Mouse (Mus musculus) embryonic facial prominence, embryonic 13.5 days (tissue): ENCODE measurements around the gene Tob2. TPM values are rescaled to one million over a fixed set of nuclear protein-coding genes. Genes with fewer than 3 reads are reported as not detected.

ENCODE experiments used
- ATAC-seq: fragments of 200-750 bp; cut with Nextera tagmentation; 2 replicates; pipeline ENCODE4 v1.8.0; 2017; ENCODE audit warnings: low read depth; ENCODE audit not compliant: insufficient number of reproducible peaks, insufficient read depth, low FRiP score, low TSS enrichment
- H3K27ac ChIP-seq: fragments of 300-500 bp; sonication (generic); 2 replicates; pipeline ENCODE4 v1.5.1; 2015; ENCODE audit warnings: moderate library complexity, mild to moderate bottlenecking, inconsistent platforms
- H3K27me3 ChIP-seq: fragments of 300-500 bp; sonication (generic); 2 replicates; pipeline ENCODE4 v1.6.1; 2015; ENCODE audit warnings: mild to moderate bottlenecking, inconsistent platforms
- H3K36me3 ChIP-seq: fragments of 300-500 bp; sonication (generic); 2 replicates; pipeline ENCODE4 v1.6.1; 2015; ENCODE audit warnings: mild to moderate bottlenecking, inconsistent platforms
- H3K4me1 ChIP-seq: fragments of 300-500 bp; sonication (generic); 2 replicates; pipeline ENCODE4 v1.6.1; 2015; ENCODE audit warnings: inconsistent platforms
- H3K4me2 ChIP-seq: fragments of 300-500 bp; sonication (generic); 2 replicates; pipeline ENCODE4 v1.6.1; 2015; ENCODE audit warnings: moderate library complexity, mild to moderate bottlenecking, inconsistent platforms
- H3K4me3 ChIP-seq: fragments of 300-500 bp; sonication (generic); 2 replicates; pipeline ENCODE4 v1.5.1; 2015; ENCODE audit warnings: mild to moderate bottlenecking, inconsistent platforms
- H3K9ac ChIP-seq: fragments of 300-500 bp; sonication (generic); 2 replicates; pipeline ENCODE4 v1.6.1; 2015; ENCODE audit warnings: mild to moderate bottlenecking, inconsistent platforms
- H3K9me3 ChIP-seq: fragments of 300-500 bp; sonication (generic); 2 replicates; pipeline ENCODE4 v1.6.1; 2016; ENCODE audit warnings: inconsistent platforms
- WGBS: fragments of 180-500 bp; shearing (Covaris S2); methylation state at CpG from one replicate; pipeline ENCODE4 v1.1.7; 2015; ENCODE audit warnings: mixed read lengths; 5-methylcytosine and 5-hydroxymethylcytosine counted together
- polyA plus RNA-seq: library from polyadenylated mRNA; unstranded; fragments of >200 nt; fragmentation: Nextera tagmentation; extraction: Ambion mirVana; gene quantifications from 2 replicates; pipeline ENCODE4 v1.2.1, GENCODE M21; 2015

Tob2 gene
- polyA plus RNA-seq, 1 experiment from 2014 or later: 25.6 TPM

DNA sequence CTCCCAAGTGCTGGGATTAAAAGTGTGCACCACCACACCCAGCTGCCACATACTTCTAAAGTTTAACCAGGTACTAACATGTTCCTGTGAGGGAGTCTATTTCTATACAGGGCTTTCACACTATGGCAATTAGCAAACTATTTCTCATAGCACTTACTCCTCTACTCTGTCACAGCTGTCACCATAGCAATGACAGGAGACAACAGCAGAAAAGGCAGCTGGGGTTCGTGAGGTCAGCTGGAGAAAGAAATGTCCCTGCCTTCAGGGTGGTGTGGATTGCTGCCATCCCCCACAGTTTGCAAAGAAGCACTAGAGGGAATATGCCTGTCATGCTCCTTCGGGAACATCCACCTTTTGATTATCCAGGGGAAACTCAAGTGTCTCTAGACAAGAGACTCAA lies 49.8 kb downstream of the Tob2 start:
- H3K27me3 ChIP-seq: no peaks in the 10 kb centered on the region

DNA sequence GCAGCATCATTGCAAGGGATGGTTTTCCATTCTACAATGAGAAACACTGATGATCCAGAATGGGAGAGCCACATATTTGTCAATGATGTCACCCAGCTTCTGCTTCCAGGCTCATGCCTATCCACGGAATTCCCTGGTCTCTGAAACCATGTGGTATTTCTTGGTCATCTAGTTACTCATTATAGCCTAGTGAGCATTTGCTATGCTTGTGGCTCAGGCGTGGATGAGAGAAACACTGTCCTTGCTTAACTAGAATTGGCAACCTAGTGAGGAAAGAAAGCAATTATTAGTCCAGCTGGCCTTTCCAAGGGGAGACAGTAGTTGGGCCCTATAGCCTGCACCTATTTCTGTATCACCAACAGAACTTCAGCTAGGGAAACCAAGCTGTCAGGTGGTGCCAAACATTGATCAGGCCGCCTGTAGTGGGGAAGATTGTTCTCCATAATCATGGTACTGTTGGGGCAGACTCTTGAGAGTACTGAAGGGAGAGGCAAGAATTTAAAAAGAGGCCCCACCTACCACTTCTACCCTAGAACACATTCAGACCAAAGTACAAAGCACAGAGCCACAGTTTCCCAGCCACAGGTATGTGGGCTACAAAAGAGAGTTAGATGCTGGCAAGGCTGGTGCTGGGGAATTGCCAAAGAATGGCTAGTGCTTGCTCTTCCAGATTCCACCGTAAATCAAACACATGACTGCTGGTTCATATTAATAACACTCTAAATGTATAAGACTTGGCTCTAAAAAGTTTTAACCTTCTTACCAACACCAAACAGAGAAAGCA lies 51.8 kb downstream of the Tob2 start:
- peaks cover 71% of the 10 kb centered on the region for H3K4me1 ChIP-seq
- H3K4me2 ChIP-seq: no peak overlapping the region
- H3K27me3 ChIP-seq: no peaks in the 10 kb centered on the region
- no peak for ATAC-seq
- H3K27ac ChIP-seq: no peak overlapping the region
- H3K9me3 ChIP-seq: no peaks in the 10 kb centered on the region
- H3K36me3 ChIP-seq: no peaks in the 10 kb centered on the region
- 74% methylated on average over 4 of the region's 4 CpGs for WGBS
- H3K4me3 ChIP-seq: no peak overlapping the region
- H3K9ac ChIP-seq: no peak overlapping the region

More for the DNA sequence above, 49.8 kb downstream of the Tob2 start:
- H3K4me3 ChIP-seq: no peak overlapping the region
- H3K27ac ChIP-seq: peak overlapping the region; percentile 95; the same call in 1 of the 2 replicates
- peaks cover 69% of the 10 kb centered on the region for H3K4me1 ChIP-seq
- no peaks in the 10 kb centered on the region for H3K9me3 ChIP-seq
- no peaks in the 10 kb centered on the region for H3K36me3 ChIP-seq
- H3K9ac ChIP-seq: peak overlapping the region; percentile 21; the same call in 1 of the 2 replicates
- no peak overlapping the region for H3K4me2 ChIP-seq
- no peak for ATAC-seq
- WGBS: 50% methylated on average over 2 of the region's 2 CpGs

DNA sequence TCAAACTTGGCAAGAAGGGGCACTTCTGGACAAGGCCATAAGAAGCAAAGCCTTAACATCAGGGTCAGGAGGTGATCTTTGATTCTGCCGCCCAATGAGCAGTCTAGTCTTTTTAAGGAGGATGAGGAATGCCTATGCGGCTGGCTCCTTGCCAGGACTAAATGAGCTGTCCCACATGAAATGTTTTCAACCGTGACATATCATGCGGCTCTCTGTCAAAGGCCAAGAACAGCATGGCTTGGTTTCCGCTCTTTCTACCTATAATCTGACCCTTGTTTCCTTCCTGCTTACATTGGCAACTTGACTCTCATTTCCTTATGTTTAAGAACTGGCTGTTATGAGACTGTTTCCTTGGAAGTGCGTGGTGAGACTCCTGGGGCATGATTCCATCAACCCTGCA lies 53.0 kb downstream of the Tob2 start:
- Histone ChIP-seq H3K4me3 (no peak overlapping the region), H3K4me2 (0 out of 2 replicates have a peak overlapping the region, but pooled peaks have one; percentile 11), H3K27me3 (no peaks in the 10 kb centered on the region), H3K36me3 (no peaks in the 10 kb centered on the region), H3K9ac (no peak overlapping the region), H3K27ac (peak overlapping the region; percentile 51), H3K4me1 (peaks cover 70% of the 10 kb centered on the region), H3K9me3 (no peaks in the 10 kb centered on the region)
- ATAC-seq: no peak
- 33% methylated on average over 6 of the region's 6 CpGs for WGBS

DNA sequence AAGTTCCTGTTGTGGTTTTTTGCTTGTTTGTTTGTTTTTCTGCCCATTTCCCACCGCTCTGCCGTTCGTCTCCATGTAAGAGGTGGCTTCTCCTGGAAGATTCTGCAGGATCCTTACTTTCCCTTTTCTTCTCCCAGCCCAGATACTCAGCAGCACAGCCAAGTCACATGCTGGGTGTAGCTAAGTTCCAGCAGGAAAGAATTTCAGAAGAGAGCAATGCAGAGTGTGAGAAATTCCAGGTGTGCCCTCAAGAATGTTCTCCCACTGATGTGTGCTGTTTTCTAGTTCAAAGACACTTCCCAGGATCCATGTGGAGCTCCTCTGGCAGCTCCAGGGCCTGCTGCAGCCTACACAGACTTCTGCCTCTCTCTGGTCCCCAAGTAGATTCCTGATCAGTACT lies 53.7 kb downstream of the Tob2 start:
- Histone ChIP-seq H3K27me3 (no peaks in the 10 kb centered on the region), H3K36me3 (no peaks in the 10 kb centered on the region), H3K4me2 (no peak overlapping the region), H3K9ac (no peak overlapping the region), H3K9me3 (no peaks in the 10 kb centered on the region), H3K27ac (peak overlapping the region; percentile 51; the same call in 1 of the 2 replicates), H3K4me1 (peaks cover 67% of the 10 kb centered on the region), H3K4me3 (no peak overlapping the region)
- ATAC-seq: no peak
- 76% methylated on average over 3 of the region's 3 CpGs for WGBS

DNA sequence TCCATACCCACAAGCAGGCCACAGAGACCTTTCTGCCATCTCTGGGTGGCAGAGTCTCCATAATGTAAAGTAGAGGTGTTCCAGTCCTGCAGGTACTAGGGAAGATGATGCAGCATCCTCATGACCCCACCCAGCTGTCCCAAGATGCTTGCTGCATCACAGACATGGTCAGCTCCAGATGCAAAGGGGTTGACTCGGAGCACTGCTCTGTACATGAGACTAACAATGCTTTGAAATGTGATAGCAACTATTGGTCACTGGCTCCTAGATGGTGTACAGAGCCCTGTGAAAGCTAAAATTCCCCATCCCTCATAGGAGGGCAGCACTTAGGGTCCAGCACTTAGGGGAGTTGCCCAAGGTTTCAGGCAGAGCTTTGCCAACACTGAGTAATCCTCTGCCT lies 54.4 kb downstream of the Tob2 start:
- Histone ChIP-seq H3K9ac (no peak overlapping the region), H3K4me2 (peak overlapping the region; percentile 68; the same call in 1 of the 2 replicates), H3K27me3 (no peaks in the 10 kb centered on the region), H3K36me3 (no peaks in the 10 kb centered on the region), H3K4me3 (no peak overlapping the region), H3K4me1 (peaks cover 60% of the 10 kb centered on the region), H3K27ac (0 out of 2 replicates have a peak overlapping the region, but pooled peaks have one; percentile 51), H3K9me3 (no peaks in the 10 kb centered on the region)
- ATAC-seq: no peak
- 43% methylated on average over 1 of the region's 1 CpGs for WGBS

DNA sequence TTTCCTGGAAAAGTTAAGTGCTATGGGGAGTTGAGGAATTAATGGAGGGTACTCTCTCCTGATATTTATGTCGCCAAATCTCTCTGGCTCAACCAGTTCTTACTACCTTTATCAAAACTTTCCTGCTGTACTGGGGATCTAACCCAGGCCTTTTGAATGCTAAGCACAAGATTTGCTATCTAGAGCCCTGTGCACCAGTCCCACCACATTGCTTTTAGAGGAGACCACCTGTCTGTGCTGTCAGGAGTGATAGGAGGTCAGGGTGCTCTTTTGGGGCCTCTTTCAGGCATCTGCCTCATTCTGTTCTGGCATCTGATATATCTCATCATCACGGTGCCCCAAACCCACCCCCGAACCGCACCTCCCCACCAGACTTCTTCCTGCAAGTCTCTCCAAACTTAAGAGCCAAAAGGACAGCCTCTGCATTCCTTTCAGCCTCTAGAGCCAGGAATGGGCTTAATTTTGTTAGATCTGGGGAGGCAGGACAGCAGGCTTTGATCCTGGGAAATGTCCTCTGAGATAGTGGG lies 55.1 kb downstream of the Tob2 start:
- Histone ChIP-seq H3K36me3 (no peaks in the 10 kb centered on the region), H3K4me3 (peak overlapping the region; percentile 40), H3K4me1 (peaks cover 53% of the 10 kb centered on the region), H3K27ac (no peak overlapping the region), H3K9me3 (no peaks in the 10 kb centered on the region), H3K9ac (peak overlapping the region; percentile 67; the same call in 1 of the 2 replicates), H3K27me3 (no peaks in the 10 kb centered on the region), H3K4me2 (peak overlapping the region; percentile 68)
- ATAC-seq: no peak
- WGBS: 50% methylated on average over 4 of the region's 4 CpGs

DNA sequence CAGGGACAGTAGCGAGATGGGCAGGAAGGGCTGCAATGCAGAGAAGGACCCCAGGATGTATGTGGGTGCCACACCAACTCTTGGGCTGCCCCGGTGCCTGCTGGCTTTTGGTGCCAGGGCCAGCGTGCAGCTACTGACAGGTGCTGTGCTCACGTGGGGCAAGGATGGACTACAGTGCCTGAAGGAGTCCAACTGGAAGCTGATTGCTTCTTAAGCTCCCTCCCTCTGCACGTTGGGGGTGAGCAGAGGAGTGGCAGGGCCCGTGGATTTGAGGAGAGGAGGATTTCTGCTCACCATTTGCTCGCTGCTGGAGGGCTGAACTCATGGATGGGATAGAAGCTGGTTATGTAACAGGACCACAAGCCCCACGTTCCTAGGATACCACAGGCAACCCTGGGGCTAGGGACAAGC lies 55.6 kb downstream of the Tob2 start:
- no peaks in the 10 kb centered on the region for H3K9me3 ChIP-seq
- H3K27me3 ChIP-seq: no peaks in the 10 kb centered on the region
- peak overlapping the region; percentile 68 for H3K4me2 ChIP-seq
- H3K4me3 ChIP-seq: peak overlapping the region; percentile 40
- peak overlapping the region; percentile 81 for H3K27ac ChIP-seq
- H3K4me1 ChIP-seq: peaks cover 51% of the 10 kb centered on the region
- 0 out of 2 replicates have a peak, but pooled peaks have one; percentile 1 for ATAC-seq
- peaks cover 1% of the 10 kb centered on the region; the same call in 1 of the 2 replicates for H3K36me3 ChIP-seq
- H3K9ac ChIP-seq: peak overlapping the region; percentile 67
- 11% methylated on average over 8 of the region's 8 CpGs for WGBS

DNA sequence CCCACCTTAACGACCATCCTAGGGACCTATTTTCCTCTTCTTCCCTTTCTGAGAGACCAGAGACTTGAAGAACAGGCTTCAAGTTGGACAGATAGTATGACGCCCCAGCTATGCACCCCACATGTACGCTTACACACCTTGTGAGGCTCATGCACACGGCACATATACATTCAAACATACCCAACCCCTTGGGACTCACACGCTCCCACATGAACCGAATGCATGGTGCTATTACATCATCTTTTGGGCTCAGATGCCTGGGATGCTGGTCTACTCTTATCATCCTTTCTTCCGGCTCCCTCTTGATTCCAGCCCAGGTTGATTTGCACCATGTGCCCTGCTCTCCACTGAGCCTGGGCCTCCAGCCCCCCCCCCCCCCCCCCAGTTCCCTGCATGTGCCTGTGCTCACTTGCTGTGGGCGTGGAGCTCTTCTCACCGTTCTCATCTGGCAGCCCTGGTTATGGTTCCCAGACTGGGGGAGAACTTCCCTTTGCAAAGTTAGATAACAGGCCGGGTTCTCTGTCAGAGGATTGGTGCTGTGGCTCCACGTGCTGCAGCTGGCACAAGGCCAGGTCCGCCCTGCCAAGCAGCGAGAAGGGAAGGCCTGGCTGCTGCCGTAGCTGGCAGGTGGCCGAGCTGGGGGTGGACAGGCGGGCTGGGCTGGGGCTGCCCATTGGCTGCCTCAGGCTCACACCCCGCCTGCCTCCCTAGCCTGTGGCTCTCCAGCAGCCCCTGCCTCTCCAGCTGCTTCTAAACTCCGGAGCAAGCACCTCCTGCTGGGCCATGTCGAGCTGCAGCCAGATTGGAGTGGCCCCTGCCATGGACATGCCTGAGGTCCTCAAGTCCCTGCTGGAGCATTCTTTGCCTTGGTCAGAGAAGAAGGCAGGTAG lies 56.4 kb downstream of the Tob2 start, which contains the start of gene Tef:
Gene Tef, plus strand, starts transcription at position 421 of the 890 bp plus-strand sequence.
- H3K27ac ChIP-seq: peak within 1 kb of the TSS; percentile 81
- no peaks in the 10 kb centered on the region for H3K9me3 ChIP-seq
- peak within 1 kb of the TSS; percentile 68 for H3K4me2 ChIP-seq
- H3K27me3 ChIP-seq: no peaks in the 10 kb centered on the region
- WGBS: 22% methylated on average over 19 of the region's 19 CpGs
- H3K4me1 ChIP-seq: peaks cover 51% of the 10 kb centered on the region
- peak; percentile 94 for ATAC-seq
- peak within 1 kb of the TSS; percentile 40 for H3K4me3 ChIP-seq
- peaks cover 5% of the 10 kb centered on the region; the same call in 1 of the 2 replicates for H3K36me3 ChIP-seq
- H3K9ac ChIP-seq: peak within 1 kb of the TSS; percentile 67

DNA sequence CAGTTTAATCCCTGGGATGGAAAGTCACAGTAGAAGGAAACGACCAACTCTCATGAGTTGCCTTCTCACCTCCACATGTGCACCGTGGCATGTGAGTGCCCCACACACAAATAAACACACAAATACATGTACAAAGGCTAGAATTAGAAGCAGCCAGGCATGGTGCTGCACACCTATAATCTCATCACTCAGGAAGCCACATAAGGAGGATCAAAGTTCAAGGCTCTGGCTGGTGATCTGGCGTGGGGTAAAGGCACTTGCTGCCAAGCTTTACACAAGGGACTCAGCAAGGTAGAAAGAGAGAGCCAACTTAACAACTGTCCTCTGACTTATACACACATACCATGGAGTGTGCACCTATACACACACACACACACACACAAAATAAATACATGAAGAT lies 58.2 kb downstream of the Tob2 start:
- Histone ChIP-seq H3K27me3 (no peaks in the 10 kb centered on the region), H3K4me2 (no peak overlapping the region), H3K36me3 (peaks cover 10% of the 10 kb centered on the region), H3K9ac (no peak overlapping the region), H3K27ac (no peak overlapping the region), H3K4me3 (no peak overlapping the region), H3K9me3 (no peaks in the 10 kb centered on the region), H3K4me1 (peaks cover 36% of the 10 kb centered on the region)
- 74% methylated on average over 3 of the region's 3 CpGs for WGBS
- no peak for ATAC-seq

DNA sequence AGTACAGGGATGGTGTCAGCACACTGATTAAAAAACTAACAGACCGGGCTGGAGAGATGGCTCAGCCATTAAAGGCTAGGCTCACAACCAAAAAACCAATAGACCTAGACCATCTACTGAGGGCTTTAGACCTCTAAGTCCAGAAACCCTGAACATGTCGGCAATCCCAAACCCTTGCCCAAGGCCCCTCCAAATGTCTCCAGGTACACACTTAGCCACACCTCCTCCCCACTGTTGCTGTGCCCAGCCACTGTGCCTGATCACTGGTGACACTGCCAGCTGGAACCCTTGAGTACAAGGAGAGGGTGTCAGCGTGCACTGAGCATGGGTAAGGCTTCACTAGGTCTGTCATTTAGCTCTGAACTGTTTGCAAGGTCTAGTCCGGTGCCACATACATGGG lies 60.2 kb downstream of the Tob2 start:
- Histone ChIP-seq H3K9ac (no peak overlapping the region), H3K36me3 (peaks cover 29% of the 10 kb centered on the region), H3K4me1 (peaks cover 17% of the 10 kb centered on the region), H3K27ac (no peak overlapping the region), H3K4me3 (no peak overlapping the region), H3K9me3 (no peaks in the 10 kb centered on the region), H3K27me3 (no peaks in the 10 kb centered on the region), H3K4me2 (no peak overlapping the region)
- 90% methylated on average over 4 of the region's 4 CpGs for WGBS
- ATAC-seq: no peak
